Mouse (Mus musculus) stomach, postnatal 0 days (tissue): ENCODE measurements around the gene Snx9. TPM values are rescaled to one million over a fixed set of nuclear protein-coding genes. Genes with fewer than 3 reads are reported as not detected.

ENCODE experiments used
- ATAC-seq: fragments of 200-750 bp; cut with Nextera tagmentation; 2 replicates; pipeline ENCODE4 v1.8.0; 2017; ENCODE audit not compliant: low FRiP score, low TSS enrichment
- DNase-seq: peaks from one replicate; pipeline ENCODE4 v3.0.0-alpha.2; 2016; ENCODE audit warnings: low spot score
- H3K27ac ChIP-seq: fragments of 300-500 bp; sonication (generic); replicated peaks from 2 replicates; pipeline ENCODE4 v1.5.1; 2014; ENCODE audit warnings: mild to moderate bottlenecking, control low read depth
- H3K27me3 ChIP-seq: fragments of 300-500 bp; sonication (generic); 2 replicates; pipeline ENCODE4 v1.6.1; 2014; ENCODE audit warnings: low read length; ENCODE audit not compliant: control insufficient read depth, insufficient read depth
- H3K36me3 ChIP-seq: fragments of 300-500 bp; sonication (generic); 2 replicates; pipeline ENCODE4 v1.6.1; 2014; ENCODE audit warnings: low read length, mixed read lengths; ENCODE audit not compliant: control insufficient read depth, insufficient read depth
- H3K4me1 ChIP-seq: fragments of 300-500 bp; sonication (generic); replicated peaks from 2 replicates; pipeline ENCODE4 v1.6.1; 2014; ENCODE audit warnings: antibody characterized with exemption; ENCODE audit not compliant: control insufficient read depth, insufficient read depth
- H3K4me2 ChIP-seq: fragments of 300-500 bp; sonication (generic); replicated peaks from 2 replicates; pipeline ENCODE4 v1.6.1; 2014; ENCODE audit warnings: low read depth, mild to moderate bottlenecking, control low read depth, moderate library complexity
- H3K4me3 ChIP-seq: fragments of 300-500 bp; sonication (generic); 2 replicates; pipeline ENCODE4 v1.5.1; 2014; ENCODE audit warnings: low read depth, low read length, control low read depth
- H3K9ac ChIP-seq: fragments of 300-500 bp; sonication (generic); 2 replicates; pipeline ENCODE4 v1.6.1; 2014; ENCODE audit warnings: mild to moderate bottlenecking, low read length, control low read depth, mixed read lengths
- H3K9me3 ChIP-seq: fragments of 300-500 bp; sonication (generic); 2 replicates; pipeline ENCODE4 v1.6.1; 2016; ENCODE audit warnings: low read length; ENCODE audit not compliant: control insufficient read depth
- CTCF ChIP-seq: IDR thresholded peaks from 2 replicates; pipeline ENCODE4 v1.5.1; 2016; ENCODE audit warnings: antibody characterized with exemption, low read depth, mild to moderate bottlenecking, moderate library complexity
- EP300 ChIP-seq: optimal IDR thresholded peaks from 2 replicates; pipeline ENCODE3; 2016; ENCODE audit warnings: antibody characterized with exemption
- WGBS: fragments of 180-500 bp; shearing (Covaris S2); extraction: QIAGEN DNeasy Blood & Tissue Kit; methylation state at CpG from one replicate; pipeline ENCODE4 v1.1.7; 2014; 5-methylcytosine and 5-hydroxymethylcytosine counted together
- polyA plus RNA-seq: library from polyadenylated mRNA; unstranded; fragments of >200 nt; fragmentation: Nextera tagmentation; extraction: Ambion mirVana; gene quantifications from 2 replicates; pipeline ENCODE4 v1.2.1, GENCODE M21; 2015

Snx9 gene
- polyA plus RNA-seq, 1 experiment from 2014 or later: 34.8 TPM

DNA sequence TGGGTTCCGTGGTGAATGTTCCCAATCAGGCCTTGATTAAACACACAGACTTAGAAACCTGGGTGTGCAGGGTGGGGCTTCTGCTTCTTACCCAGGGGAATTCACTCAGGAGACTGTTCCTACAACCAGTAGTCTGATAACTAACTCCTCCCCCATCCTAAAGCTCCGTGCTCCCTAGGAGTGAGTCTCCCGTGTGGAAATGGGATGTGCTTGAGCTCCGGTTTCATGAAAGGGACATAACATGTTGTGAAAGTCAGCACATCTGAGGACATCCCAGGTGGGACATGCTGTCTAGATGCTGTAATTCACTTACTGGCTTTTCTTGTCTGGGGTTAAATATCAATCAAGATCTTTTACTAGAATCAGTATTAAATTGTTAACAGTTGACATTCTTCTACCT, 111.3 kb downstream of the Snx9 start:
- Histone ChIP-seq H3K9ac (no peak overlapping the region), H3K4me2 (no peak overlapping the region), H3K9me3 (no peaks in the 10 kb centered on the region), H3K4me3 (no peak overlapping the region), H3K27ac (no peak overlapping the region), H3K27me3 (no peaks in the 10 kb centered on the region), H3K36me3 (no peaks in the 10 kb centered on the region), H3K4me1 (0 out of 2 replicates have a peak, but pooled peaks cover under 1% of the 10 kb centered on the region)
- WGBS: 50% methylated on average over 4 of the region's 4 CpGs
- no peak for DNase-seq
- peak; percentile 57 for ATAC-seq
- TF ChIP-seq EP300: no peak
- no peak for TF ChIP-seq CTCF

DNA sequence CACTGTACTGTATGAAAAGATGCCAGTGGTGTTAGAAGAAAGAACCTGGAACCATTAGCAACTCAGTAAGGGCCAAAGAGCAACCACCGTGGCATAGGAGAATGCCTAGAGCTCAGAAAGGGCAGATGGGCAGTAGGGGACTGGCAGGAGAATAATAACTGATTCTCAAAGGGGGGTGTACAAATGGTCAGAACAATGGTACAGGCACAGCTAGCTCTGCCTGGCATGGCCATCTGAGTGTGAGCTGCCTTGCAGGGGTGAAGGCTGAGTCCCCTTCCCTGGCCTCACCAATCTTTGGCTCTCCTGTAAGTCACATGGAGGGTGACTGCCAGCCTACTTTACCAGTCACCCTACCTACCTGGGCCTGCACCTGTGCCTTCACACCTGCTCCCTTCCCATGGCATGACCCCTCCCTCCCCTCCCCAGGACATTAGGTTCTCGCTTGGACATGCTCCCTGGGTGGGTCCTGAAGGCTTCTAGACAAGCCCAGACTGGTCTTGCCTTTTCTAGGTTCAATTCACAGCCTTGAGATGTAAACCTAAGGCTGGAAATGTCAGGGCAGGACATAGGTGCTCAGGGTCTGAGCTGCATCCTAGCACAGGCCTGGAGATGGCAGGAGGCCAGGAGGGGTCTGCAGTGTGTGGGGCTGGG, 115.3 kb downstream of the Snx9 start:
- H3K27ac ChIP-seq: peak overlapping the region; percentile 61
- ATAC-seq (peak; percentile 28; the same call in 1 of the 2 replicates), DNase-seq (no peak)
- no peaks in the 10 kb centered on the region for H3K9me3 ChIP-seq
- TF ChIP-seq EP300 (no peak), CTCF (no peak)
- peaks cover 21% of the 10 kb centered on the region for H3K4me1 ChIP-seq
- no peak overlapping the region for H3K4me2 ChIP-seq
- WGBS: 58% methylated on average over 2 of the region's 2 CpGs
- H3K36me3 ChIP-seq: no peaks in the 10 kb centered on the region
- H3K27me3 ChIP-seq: no peaks in the 10 kb centered on the region
- no peak overlapping the region for H3K9ac ChIP-seq
- H3K4me3 ChIP-seq: no peak overlapping the region

DNA sequence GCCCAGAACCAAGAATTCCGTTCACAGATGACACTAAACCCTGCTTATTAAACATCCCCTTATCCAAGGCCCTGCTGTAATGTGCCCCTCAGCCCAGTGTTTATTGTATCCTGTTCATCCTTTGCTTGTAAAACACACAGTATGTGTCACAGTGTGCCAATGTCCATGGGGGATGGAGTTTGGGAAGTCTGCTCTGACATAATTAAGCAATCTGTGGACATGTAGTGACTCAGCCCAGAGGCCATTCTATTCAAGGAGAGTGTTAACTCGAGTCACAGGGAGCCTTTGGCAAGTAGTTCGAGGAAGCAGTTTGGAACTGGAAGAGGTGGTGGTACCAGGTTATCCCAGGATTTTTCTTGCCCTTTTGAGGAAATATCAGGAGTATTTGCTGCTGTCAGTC, 116.0 kb downstream of the Snx9 start:
- 29% methylated on average over 3 of the region's 3 CpGs for WGBS
- TF ChIP-seq CTCF (no peak), EP300 (no peak)
- Histone ChIP-seq H3K27me3 (no peaks in the 10 kb centered on the region), H3K36me3 (no peaks in the 10 kb centered on the region), H3K27ac (peak overlapping the region; percentile 61; the same call in 1 of the 2 replicates), H3K9me3 (no peaks in the 10 kb centered on the region), H3K4me3 (no peak overlapping the region), H3K4me1 (peaks cover 21% of the 10 kb centered on the region), H3K9ac (no peak overlapping the region), H3K4me2 (no peak overlapping the region)
- DNase-seq (no peak), ATAC-seq (peak; percentile 59)

DNA sequence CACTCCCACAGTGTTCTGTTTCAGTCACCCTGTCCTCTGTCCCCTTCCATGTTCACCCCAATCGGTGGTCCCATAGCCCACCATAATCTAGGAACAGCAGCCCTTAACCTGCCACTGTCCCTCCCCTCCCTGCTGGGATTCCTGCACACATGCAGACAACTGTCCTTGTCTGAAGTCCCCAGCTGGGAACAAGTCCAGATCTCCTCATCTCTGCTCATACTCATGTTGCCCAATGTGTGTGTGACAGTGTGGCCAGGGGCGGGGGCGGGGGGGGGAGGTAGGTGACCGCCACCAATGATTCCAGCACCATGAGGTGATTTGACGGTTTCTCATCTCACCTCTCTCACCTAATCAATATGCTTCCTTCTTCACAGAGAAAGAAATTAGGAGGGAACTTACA, 117.1 kb downstream of the Snx9 start:
- DNase-seq (no peak), ATAC-seq (no peak)
- Histone ChIP-seq H3K9me3 (no peaks in the 10 kb centered on the region), H3K36me3 (no peaks in the 10 kb centered on the region), H3K27me3 (no peaks in the 10 kb centered on the region), H3K4me3 (no peak overlapping the region), H3K4me2 (peak overlapping the region; percentile 32; the same call in 1 of the 2 replicates), H3K27ac (peak overlapping the region; percentile 86; the same call in 1 of the 2 replicates), H3K9ac (no peak overlapping the region; the same call in 1 of the 2 replicates), H3K4me1 (peaks cover 21% of the 10 kb centered on the region)
- WGBS: 86% methylated on average over 5 of the region's 5 CpGs
- TF ChIP-seq EP300: no peak
- no peak for TF ChIP-seq CTCF

DNA sequence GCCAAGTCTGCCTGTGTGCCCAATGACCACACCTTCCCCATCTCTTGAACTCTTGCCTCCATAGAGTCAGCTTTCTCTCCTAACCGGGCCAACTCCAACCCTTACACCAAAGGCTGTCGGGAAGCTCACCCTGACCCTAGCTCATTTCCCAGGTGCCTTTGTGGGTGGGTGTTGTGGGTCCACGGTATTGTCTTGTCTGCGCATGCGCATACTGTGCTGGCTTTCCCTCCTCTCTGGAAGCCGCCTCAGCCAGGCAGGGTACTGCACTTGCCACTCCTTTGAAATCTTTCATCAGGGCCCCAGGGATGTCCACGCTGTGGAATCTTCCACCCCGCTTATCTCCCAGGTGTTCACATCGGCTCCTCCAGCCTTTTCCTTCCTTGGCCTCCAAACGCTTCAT, 117.5 kb downstream of the Snx9 start:
- H3K27ac ChIP-seq: peak overlapping the region; percentile 86
- no peak for ATAC-seq
- H3K36me3 ChIP-seq: no peaks in the 10 kb centered on the region
- H3K4me2 ChIP-seq: peak overlapping the region; percentile 32
- no peak for TF ChIP-seq CTCF
- TF ChIP-seq EP300: no peak
- no peak for DNase-seq
- WGBS: 71% methylated on average over 10 of the region's 10 CpGs
- H3K9me3 ChIP-seq: no peaks in the 10 kb centered on the region
- H3K27me3 ChIP-seq: no peaks in the 10 kb centered on the region
- H3K9ac ChIP-seq: peak overlapping the region; percentile 47
- H3K4me3 ChIP-seq: no peak overlapping the region
- H3K4me1 ChIP-seq: peaks cover 21% of the 10 kb centered on the region

DNA sequence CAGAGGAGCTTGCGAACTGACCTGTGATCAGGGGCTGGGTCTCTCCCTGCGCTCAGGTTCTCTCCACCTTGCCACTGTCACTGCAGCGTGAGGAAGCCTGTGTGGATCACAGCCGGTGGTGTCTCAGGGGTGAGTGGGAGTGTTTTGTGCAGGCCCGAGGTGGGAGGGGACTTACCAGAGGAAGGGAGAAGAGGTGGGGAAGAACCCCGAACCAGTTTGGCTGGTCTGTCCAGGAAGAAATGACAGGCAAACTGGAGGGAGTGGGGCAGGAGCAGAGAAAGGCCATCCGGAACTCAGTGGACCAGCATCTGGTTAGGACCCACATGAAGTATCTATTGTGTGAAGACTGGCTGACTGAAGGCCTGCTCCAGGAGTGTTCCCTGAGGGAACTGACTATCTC, 118.0 kb downstream of the Snx9 start:
- DNase-seq (peak; percentile 70), ATAC-seq (peak; percentile 45)
- TF ChIP-seq CTCF (no peak), EP300 (peak; percentile 61)
- H3K27ac ChIP-seq: peak overlapping the region; percentile 86
- peak overlapping the region; percentile 32 for H3K4me2 ChIP-seq
- no peak overlapping the region for H3K4me3 ChIP-seq
- H3K9ac ChIP-seq: peak overlapping the region; percentile 47
- H3K4me1 ChIP-seq: peaks cover 21% of the 10 kb centered on the region
- WGBS: 50% methylated on average over 7 of the region's 7 CpGs
- no peaks in the 10 kb centered on the region for H3K36me3 ChIP-seq
- no peaks in the 10 kb centered on the region for H3K9me3 ChIP-seq
- no peaks in the 10 kb centered on the region for H3K27me3 ChIP-seq
